Mouse (Mus musculus) CD8-positive naive resting alpha-beta T cell, adult 57 days (primary cell): ENCODE data around the gene Gm42715. TPM values are rescaled to one million over a fixed set of nuclear protein-coding genes. Genes with fewer than 3 reads are reported as not detected.

Experiments used
- total RNA-seq: library from RNA; stranded (reverse); gene quantifications from one replicate; pipeline ENCODE4 v1.2.4, GENCODE M21; 2023

Gm42715 gene
- total RNA-seq, result 42.5 TPM

DNA sequence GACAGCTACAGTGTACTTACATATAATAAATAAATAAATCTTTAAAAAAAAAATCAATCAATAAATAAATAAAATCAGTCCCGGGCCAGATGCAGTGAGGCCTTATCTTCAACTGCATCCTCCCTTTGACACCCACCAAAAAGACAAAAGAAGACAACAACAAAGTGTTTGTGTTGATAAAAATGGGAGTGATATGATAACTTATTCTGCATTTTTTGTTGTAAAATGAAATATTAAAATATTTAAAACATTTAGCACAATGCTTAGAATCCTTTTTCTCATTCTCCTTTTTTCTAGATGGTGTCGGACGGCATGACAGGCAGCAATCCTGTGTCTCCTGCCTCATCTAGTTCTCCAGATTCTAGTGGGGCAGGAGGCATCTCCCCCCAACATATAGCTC is at the start of gene Gm42715:
TSS of gene Gm42715 (plus strand) at position 301 of the 400 bp plus-strand sequence.

DNA sequence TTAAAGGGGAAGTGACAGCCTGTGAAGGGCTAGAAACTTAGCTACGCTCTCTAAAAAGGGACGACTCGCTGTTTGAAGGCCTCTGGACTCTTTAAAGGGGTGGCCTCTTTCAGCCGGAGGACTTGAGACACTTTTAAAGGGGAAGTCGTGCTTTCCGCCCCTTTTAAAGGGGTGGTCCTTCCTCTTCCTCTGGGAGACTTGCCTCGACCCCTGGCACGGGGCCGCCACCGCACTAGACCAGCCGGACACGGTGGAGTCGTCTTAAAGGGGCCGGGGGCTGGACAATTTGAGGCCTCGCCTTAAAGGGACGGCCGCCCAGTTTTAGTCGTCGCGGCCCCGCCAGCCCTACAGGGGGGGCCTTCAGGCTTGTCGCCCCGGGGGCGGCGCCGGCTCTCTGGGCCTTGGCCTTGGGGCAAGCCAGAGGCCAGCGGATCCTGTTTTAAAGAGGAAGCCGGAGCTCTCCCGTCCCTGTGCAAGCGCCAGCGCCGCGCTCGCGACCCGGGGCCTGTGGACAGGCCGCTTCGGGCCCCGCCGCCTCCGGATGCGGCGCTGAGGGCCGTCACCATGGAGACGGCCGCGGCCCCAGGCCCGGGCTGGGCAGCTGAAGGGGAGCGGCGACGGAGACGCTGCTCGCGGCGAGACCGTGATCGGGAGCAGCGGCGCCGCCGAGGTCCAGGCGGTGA is 40.6 kb upstream of the Gm42715 start, which contains the start of gene Fbrs:
TSS of gene Fbrs (plus strand) at position 565 of the 683 bp plus-strand sequence.

DNA sequence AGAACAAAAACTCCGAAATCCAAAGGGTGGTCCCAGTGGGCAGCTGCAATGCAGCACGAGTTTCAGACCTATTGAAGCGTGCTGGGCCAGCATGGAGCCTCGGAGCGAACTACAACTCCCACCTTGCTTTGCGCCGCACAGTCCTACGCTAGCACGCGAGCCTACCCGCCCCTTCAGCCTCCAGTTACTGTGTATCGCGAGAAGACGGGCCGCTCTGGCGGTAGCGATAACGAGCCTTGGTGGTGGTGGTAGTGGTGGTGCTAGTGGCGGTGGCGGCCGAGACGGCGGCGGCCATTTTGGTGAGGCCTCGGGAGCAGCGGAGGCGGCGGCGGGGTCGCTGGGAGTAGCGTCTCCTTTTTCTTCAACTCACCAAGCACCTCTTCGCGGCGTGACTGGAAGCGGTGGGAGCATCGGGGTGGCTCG is 7.6 kb upstream of the Gm42715 start, which contains the start of gene Srcap:
TSS of gene Srcap (plus strand) at position 176 of the 423 bp plus-strand sequence.

DNA sequence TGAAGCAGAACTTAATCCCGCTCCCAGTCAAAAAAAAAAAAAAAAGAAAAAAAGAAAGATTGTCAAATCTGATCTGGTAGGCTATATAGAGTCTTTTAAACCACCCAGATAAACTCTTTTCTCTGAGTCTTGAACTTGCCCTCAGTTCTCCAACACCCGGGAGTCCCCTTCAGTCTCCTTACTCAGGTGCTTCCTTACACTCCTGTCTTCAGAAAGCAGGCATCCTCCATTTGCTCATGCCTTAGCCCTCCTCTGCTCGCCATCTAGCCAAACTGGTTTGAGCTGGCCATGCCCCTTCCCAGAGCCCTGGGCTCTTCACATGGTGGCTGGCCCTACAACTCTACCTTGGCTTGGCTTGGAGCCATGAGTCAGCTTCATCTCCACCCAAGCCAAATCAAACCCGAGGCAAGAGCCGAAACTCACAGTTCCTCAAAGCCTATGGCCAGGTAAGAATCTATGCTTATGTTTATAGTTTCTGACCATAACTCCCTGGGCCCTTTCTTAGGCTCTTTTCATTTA is 42.0 kb downstream of the Gm42715 start, which contains the start of gene Tmem265:
TSS of gene Tmem265 (plus strand) at position 51 of the 519 bp plus-strand sequence.

DNA sequence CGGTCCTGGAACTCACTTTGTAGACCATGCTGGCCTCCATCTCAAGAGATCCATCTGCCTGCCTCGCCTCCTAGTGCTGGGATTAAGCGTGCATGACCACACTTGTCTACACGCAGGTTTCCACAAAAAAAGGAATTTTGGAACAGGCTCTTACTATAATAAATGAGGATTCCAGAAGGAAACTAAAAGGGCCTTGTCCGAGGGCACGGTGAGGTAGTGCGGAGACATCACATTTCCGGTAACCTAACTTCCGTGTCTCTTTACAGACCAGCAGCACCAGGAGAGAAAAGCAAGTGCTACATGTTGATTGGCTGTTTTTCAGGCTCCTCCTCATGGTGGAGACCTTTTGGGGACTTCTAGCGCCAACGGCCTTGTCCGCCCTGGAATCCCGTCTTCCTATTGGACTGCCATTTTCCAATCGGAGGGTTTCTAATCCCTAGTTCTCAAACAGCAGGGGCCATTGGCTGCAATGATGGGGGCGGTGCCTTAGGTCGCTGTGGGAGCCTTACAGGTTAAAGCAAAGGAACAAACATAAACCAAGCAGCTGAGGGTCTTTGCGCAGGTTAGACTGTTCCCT is 53.6 kb downstream of the Gm42715 start, which contains the start of gene Phkg2:
TSS of gene Phkg2 (plus strand) at position 446 of the 577 bp plus-strand sequence.

DNA sequence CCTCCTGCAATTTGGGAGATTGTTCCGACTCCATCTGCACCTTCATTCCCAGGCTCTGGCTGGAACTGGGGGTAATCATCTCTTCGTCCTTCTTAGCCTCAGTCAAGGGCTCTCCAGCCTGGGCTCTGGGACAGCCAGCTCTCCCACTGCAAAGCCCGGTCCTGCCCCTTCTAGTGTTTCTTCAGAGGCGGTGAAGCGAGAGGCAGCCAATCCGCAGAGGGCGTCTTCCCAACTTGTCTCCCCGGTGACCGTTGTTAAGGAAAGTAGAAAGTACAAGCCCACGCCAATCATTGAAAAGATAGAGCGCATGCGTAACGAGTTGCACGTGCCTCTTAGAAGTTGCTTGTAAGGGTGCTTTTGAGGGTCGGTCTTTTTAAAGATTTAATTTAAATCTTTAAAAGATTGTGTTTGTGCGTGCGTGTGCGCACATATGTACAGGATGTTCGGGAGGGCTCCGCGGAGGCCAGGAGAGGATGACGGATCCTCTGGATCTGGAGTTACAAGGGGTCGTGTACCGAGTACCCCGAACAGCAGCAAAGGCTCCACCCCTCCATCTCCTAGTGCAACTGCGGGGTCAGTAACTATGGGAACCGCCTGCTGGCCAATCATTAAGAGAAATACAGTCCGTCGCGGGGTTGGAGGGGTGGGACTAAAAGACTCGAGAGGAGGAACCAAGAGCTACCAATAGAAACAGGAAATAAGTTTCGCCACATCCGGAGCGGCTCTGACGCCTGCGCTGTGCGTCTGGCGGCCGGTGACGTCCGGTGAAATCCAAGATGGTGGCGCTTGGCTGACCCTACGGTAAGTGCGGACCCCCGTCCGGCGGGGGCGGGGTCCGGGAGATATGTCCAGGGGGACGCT is 68.9 kb downstream of the Gm42715 start, which contains the start of the genes Ccdc189 and Rnf40:
TSS of gene Ccdc189 (minus strand) at position 585 of the 861 bp plus-strand sequence.
TSS of gene Rnf40 (plus strand) at position 757 of the 861 bp plus-strand sequence.

DNA sequence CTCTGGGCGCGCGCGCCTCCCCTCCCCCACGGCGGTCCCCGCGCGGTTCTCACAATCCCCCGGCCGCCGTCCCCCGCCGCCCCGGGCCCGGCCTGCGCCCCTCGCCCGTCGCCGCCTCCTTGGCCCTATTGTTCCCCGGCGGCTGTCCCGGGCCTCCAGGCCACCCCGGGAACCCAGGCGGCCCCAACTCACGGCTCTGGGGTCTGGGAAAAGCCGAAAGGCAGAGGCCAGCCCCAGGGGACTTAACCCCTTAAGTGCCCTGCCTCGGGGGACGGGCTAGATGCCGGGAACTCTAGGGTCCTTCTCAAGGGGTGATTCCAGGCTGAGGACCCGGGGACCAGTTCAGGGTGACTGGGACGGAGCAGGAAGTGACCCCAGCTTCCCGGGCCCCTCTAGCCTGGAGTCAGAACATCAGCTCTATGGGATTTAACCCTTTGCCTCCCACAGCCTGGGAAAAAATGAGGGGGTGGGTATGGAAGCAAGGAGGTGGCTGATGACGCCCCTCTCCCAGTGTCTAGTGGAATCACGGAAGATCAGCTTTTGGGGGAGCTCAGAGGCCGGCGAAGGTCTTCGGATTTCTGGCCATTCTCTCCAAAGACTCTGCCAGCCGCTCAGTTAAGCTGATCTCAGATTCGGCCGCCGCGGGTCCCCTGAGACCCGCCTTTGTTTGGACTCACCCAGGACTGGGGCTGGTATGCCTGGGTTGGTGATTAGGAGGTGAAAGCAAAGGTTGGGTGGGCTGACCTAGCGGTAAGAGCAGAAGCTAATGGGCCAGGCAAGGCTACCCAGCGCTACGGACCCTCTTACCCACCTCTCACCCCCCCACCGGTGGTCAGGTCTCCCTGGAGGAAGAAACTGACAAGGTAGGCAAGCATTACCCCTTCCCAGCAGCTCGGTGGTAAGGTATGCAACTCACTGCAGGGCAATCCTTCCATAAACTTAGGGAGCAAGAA is 95.8 kb downstream of the Gm42715 start, which contains the start of gene Zfp629:
TSS of gene Zfp629 (minus strand) at position 907 of the 953 bp plus-strand sequence.

Other genes with a start within 250 kb of the Gm42715 start
- 27.3 TPM for gene Sephs2, start 245.5 kb upstream of the Gm42715 start, total RNA-seq
- 187 TPM for gene Itgal, start 223.3 kb upstream of the Gm42715 start, total RNA-seq
- gene Zfp768, start 174.0 kb upstream of the Gm42715 start, total RNA-seq, result not detected
- 21.9 TPM for gene Zfp747, start 143.5 kb upstream of the Gm42715 start, total RNA-seq
- gene 9130019O22Rik, start 132.4 kb upstream of the Gm42715 start, total RNA-seq, result 3.9 TPM
- 9.9 TPM for gene E430018J23Rik, start 126.0 kb upstream of the Gm42715 start, total RNA-seq
- 10.4 TPM for gene Zfp764, start 112.8 kb upstream of the Gm42715 start, total RNA-seq
- 16.1 TPM for gene Zfp688, start 97.5 kb upstream of the Gm42715 start, total RNA-seq
- gene Zfp689, start 70.4 kb upstream of the Gm42715 start, total RNA-seq, result 6.5 TPM
- gene Prr14, start 60.0 kb upstream of the Gm42715 start, total RNA-seq, result 102 TPM
- gene Fbrs, start 40.4 kb upstream of the Gm42715 start, total RNA-seq, result 191 TPM
- 197 TPM for gene Srcap, start 7.6 kb upstream of the Gm42715 start, total RNA-seq
- gene Tmem265, start 41.8 kb downstream of the Gm42715 start, total RNA-seq, result 4.4 TPM
- gene Phkg2, start 53.8 kb downstream of the Gm42715 start, total RNA-seq, result 149 TPM
- gene Ccdc189, start 69.0 kb downstream of the Gm42715 start, total RNA-seq, result not detected
- 117 TPM for gene Rnf40, start 69.2 kb downstream of the Gm42715 start, total RNA-seq
- 1.9 TPM for gene Zfp629, start 96.2 kb downstream of the Gm42715 start, total RNA-seq
- gene Bcl7c, start 189.3 kb downstream of the Gm42715 start, total RNA-seq, result 25.3 TPM
- gene Ctf1, start 193.2 kb downstream of the Gm42715 start, total RNA-seq, result not detected
- not detected for gene Ctf2, start 212.6 kb downstream of the Gm42715 start, total RNA-seq
- gene Fbxl19, start 225.0 kb downstream of the Gm42715 start, total RNA-seq, result 4.6 TPM